Mouse (Mus musculus): Measurements from ENCODE around the gene Gm4836. TPM values are rescaled to one million over a fixed set of nuclear protein-coding genes. Genes with fewer than 3 reads are reported as not detected.
"Not testable (repeated sequence)": the region's sequence is repeated elsewhere in the genome, so short reads cannot be mapped to it uniquely, and the experiment has no call there.

The Gm4836 gene
- not detected in 2 replicates for polyA plus RNA-seq (2015; fragmentation: Nextera tagmentation; extraction: Ambion mirVana)

- H3K9ac ChIP-seq; H3K27ac ChIP-seq; H3K9me3 ChIP-seq; ATAC-seq (ENCODE audit: insufficient number of reproducible peaks, insufficient read depth, low FRiP score, low TSS enrichment, low read depth); H3K4me3 ChIP-seq; H3K4me2 ChIP-seq; H3K27me3 ChIP-seq; H3K4me1 ChIP-seq; H3K36me3 ChIP-seq: not testable (repeated sequence)
- WGBS, result no CpG with 5 or more reads among the region's 6 CpGs
Measured at GRCm38 (mm10) chrX:28293532-28293931, at the start of gene Gm4836. TSS of gene Gm4836 (minus strand) at chrX:28293632.
